Mouse (Mus musculus): ENCODE data around the gene Comtd1. TPM values are rescaled to one million over a fixed set of nuclear protein-coding genes. Genes with fewer than 3 reads are reported as not detected.

The Comtd1 gene
- 42.8 and 50.1 TPM in 2 replicates for polyA plus RNA-seq (2012)

GRCm38 (mm10) chr14:21848166-21849154 is at the start of gene Comtd1:
Comtd1 (minus strand) TSS chr14:21848977.

GRCm38 (mm10) chr14:21824938-21825337 is 23.8 kb downstream of the Comtd1 start, which contains the start of gene Vdac2:
Vdac2 (plus strand) TSS chr14:21825238.

Other genes starting within 250 kb of the Comtd1 start
- 0.52 TPM in 1 of 2 replicates, not detected in the other for gene Dupd1, start 134.4 kb downstream of the Comtd1 start, polyA plus RNA-seq (2012)
- gene Samd8, start 98.4 kb downstream of the Comtd1 start, polyA plus RNA-seq (2012), result 8.0 and 8.3 TPM in 2 replicates
- not detected in 2 replicates for gene Dusp13, start 97.8 kb downstream of the Comtd1 start, polyA plus RNA-seq (2012)
- 440 and 530 TPM in 2 replicates for gene Vdac2, start 23.7 kb downstream of the Comtd1 start, polyA plus RNA-seq (2012)
- 6.2 and 6.3 TPM in 2 replicates for gene Zfp503, start 140.6 kb upstream of the Comtd1 start, polyA plus RNA-seq (2012)
- 8.4 and 11.3 TPM in 2 replicates for gene Lrmda, start 170.7 kb upstream of the Comtd1 start, polyA plus RNA-seq (2012)

Measured in megakaryocyte-erythroid progenitor cell, adult 5 weeks (primary cell).